15 mouse cellular contexts compared by ENCODE assay signal in genomic region chr12:104924546-104924945, GRCm38 (mm10). TPM values are rescaled to one million over a fixed set of nuclear protein-coding genes. Genes with fewer than 3 reads are reported as not detected.
A peak's percentile ranks its signal among the peaks of the same experiment; 100 is the strongest.
DNase-seq lines count a peak whose midpoint lies in the region; ATAC-seq and TF ChIP-seq lines count a peak whose summit lies in the region.
"Had no signal": no experiment of that assay in that cellular context is flagged by ENCODE, and none has a peak within 500 bp of the region (broad histone marks: within the 10 kb centered on the region; RNA-seq: fewer than 3 reads in every experiment).

No protein-coding gene starts in this region.

- H3K27me3 ChIP-seq in forebrain, embryonic 16.5 days (replicated peaks; ENCODE audit: control insufficient read depth, insufficient read depth, low read length) = no peaks in the 10 kb centered on the region
- H3K27me3 ChIP-seq in forebrain, embryonic 10.5 days (ENCODE audit: poor library complexity, severe bottlenecking) = no peaks in the 10 kb centered on the region
- H3K27me3 ChIP-seq in midbrain, embryonic 13.5 days = no peaks in the 10 kb centered on the region
- H3K27me3 ChIP-seq in midbrain, embryonic 11.5 days (ENCODE audit: control insufficient read depth, insufficient read depth, low read length) = no peaks in the 10 kb centered on the region
- no peaks in the 10 kb centered on the region for H3K27me3 ChIP-seq in embryonic facial prominence, embryonic 14.5 days (replicated peaks; ENCODE audit: control insufficient read depth, insufficient read depth, low read length)
- no peaks in the 10 kb centered on the region for H3K27me3 ChIP-seq in midbrain, postnatal 0 days (ENCODE audit: insufficient read depth, low read length)
- no peaks in the 10 kb centered on the region for H3K27me3 ChIP-seq in kidney, embryonic 14.5 days (ENCODE audit: control insufficient read depth, insufficient read depth, low read length)
- H3K27me3 ChIP-seq: kidney, embryonic 15.5 days; neural tube, embryonic 12.5 days had no signal

- no peak overlapping the region for H3K4me3 ChIP-seq in forebrain, embryonic 16.5 days (replicated peaks; ENCODE audit: low read length)
- H3K4me3 ChIP-seq in forebrain, embryonic 10.5 days = no peak overlapping the region
- H3K4me3 ChIP-seq in midbrain, embryonic 13.5 days (replicated peaks) = no peak overlapping the region
- H3K4me3 ChIP-seq in midbrain, embryonic 11.5 days (ENCODE audit: low read depth, low read length) = no peak overlapping the region
- no peak overlapping the region for H3K4me3 ChIP-seq in embryonic facial prominence, embryonic 14.5 days (ENCODE audit: low read depth, low read length)
- no peak overlapping the region for H3K4me3 ChIP-seq in midbrain, postnatal 0 days (ENCODE audit: low read depth, low read length)
- no peak overlapping the region for H3K4me3 ChIP-seq in kidney, embryonic 14.5 days (ENCODE audit: low read length)
- H3K4me3 ChIP-seq: kidney, embryonic 15.5 days; megakaryocyte, embryonic 14.5 days; neural tube, embryonic 12.5 days had no signal

- peaks cover 9% of the 10 kb centered on the region; the same call in 1 of the 2 replicates for H3K4me1 ChIP-seq in forebrain, embryonic 16.5 days (replicated peaks; ENCODE audit: control insufficient read depth, insufficient read depth, low read length)
- H3K4me1 ChIP-seq in forebrain, embryonic 10.5 days = peaks cover 42% of the 10 kb centered on the region
- H3K4me1 ChIP-seq in midbrain, embryonic 13.5 days (replicated peaks) = peaks cover 28% of the 10 kb centered on the region
- peaks cover 5% of the 10 kb centered on the region for H3K4me1 ChIP-seq in midbrain, embryonic 11.5 days (ENCODE audit: control insufficient read depth, insufficient read depth, low read length)
- H3K4me1 ChIP-seq in embryonic facial prominence, embryonic 14.5 days (ENCODE audit: control insufficient read depth, insufficient read depth, low read length) = peaks cover 11% of the 10 kb centered on the region; the same call in 1 of the 2 replicates
- peaks cover 5% of the 10 kb centered on the region; the same call in 1 of the 2 replicates for H3K4me1 ChIP-seq in midbrain, postnatal 0 days (ENCODE audit: insufficient read depth, low read length)
- H3K4me1 ChIP-seq in kidney, embryonic 14.5 days (ENCODE audit: control insufficient read depth, insufficient read depth, low read length) = peaks cover 9% of the 10 kb centered on the region; the same call in 1 of the 2 replicates

- no peaks in the 10 kb centered on the region for H3K9me3 ChIP-seq in forebrain, embryonic 16.5 days (ENCODE audit: control insufficient read depth, low read length)
- no peaks in the 10 kb centered on the region for H3K9me3 ChIP-seq in forebrain, embryonic 10.5 days
- H3K9me3 ChIP-seq in midbrain, embryonic 13.5 days = no peaks in the 10 kb centered on the region
- no peaks in the 10 kb centered on the region for H3K9me3 ChIP-seq in midbrain, embryonic 11.5 days (ENCODE audit: control insufficient read depth, low read length)
- H3K9me3 ChIP-seq in embryonic facial prominence, embryonic 14.5 days (ENCODE audit: control insufficient read depth, low read length) = no peaks in the 10 kb centered on the region
- no peaks in the 10 kb centered on the region for H3K9me3 ChIP-seq in midbrain, postnatal 0 days (ENCODE audit: low read length)
- H3K9me3 ChIP-seq in kidney, embryonic 14.5 days (ENCODE audit: control insufficient read depth, low read length) = no peaks in the 10 kb centered on the region
- H3K9me3 ChIP-seq: G1E; kidney, embryonic 15.5 days; neural tube, embryonic 12.5 days had no signal

- no peak overlapping the region for H3K4me2 ChIP-seq in forebrain, embryonic 16.5 days (ENCODE audit: low read length)
- H3K4me2 ChIP-seq in midbrain, embryonic 13.5 days (replicated peaks) = no peak overlapping the region
- no peak overlapping the region for H3K4me2 ChIP-seq in midbrain, embryonic 11.5 days
- no peak overlapping the region for H3K4me2 ChIP-seq in embryonic facial prominence, embryonic 14.5 days (ENCODE audit: low read depth, low read length)
- no peak overlapping the region for H3K4me2 ChIP-seq in midbrain, postnatal 0 days (ENCODE audit: low read depth, low read length, poor library complexity, severe bottlenecking)
- H3K4me2 ChIP-seq in kidney, embryonic 14.5 days (replicated peaks; ENCODE audit: low read depth, low read length) = no peak overlapping the region
- H3K4me2 ChIP-seq: neural tube, embryonic 12.5 days had no signal

- TF ChIP-seq CTCF in midbrain, postnatal 0 days (IDR thresholded peaks at IDR 0.05) = no peak

- H3K9ac ChIP-seq in forebrain, embryonic 16.5 days (replicated peaks; ENCODE audit: low read depth, low read length) = no peak overlapping the region
- H3K9ac ChIP-seq in midbrain, embryonic 13.5 days (replicated peaks) = no peak overlapping the region
- H3K9ac ChIP-seq in midbrain, embryonic 11.5 days (ENCODE audit: low read length) = no peak overlapping the region
- H3K9ac ChIP-seq in embryonic facial prominence, embryonic 14.5 days (ENCODE audit: low read depth, low read length) = no peak overlapping the region
- H3K9ac ChIP-seq in midbrain, postnatal 0 days (replicated peaks; ENCODE audit: low read length, poor library complexity, severe bottlenecking) = no peak overlapping the region
- no peak overlapping the region for H3K9ac ChIP-seq in kidney, embryonic 14.5 days (ENCODE audit: low read depth, low read length)
- H3K9ac ChIP-seq: kidney, embryonic 15.5 days; neural tube, embryonic 12.5 days had no signal

- no peaks in the 10 kb centered on the region for H3K36me3 ChIP-seq in forebrain, embryonic 16.5 days (ENCODE audit: control insufficient read depth, insufficient read depth)
- H3K36me3 ChIP-seq in forebrain, embryonic 10.5 days (replicated peaks) = no peaks in the 10 kb centered on the region
- no peaks in the 10 kb centered on the region for H3K36me3 ChIP-seq in midbrain, embryonic 13.5 days
- no peaks in the 10 kb centered on the region for H3K36me3 ChIP-seq in midbrain, embryonic 11.5 days (ENCODE audit: control insufficient read depth, insufficient read depth, low read length)
- no peaks in the 10 kb centered on the region for H3K36me3 ChIP-seq in embryonic facial prominence, embryonic 14.5 days (ENCODE audit: control insufficient read depth, insufficient read depth, low read length)
- no peaks in the 10 kb centered on the region for H3K36me3 ChIP-seq in midbrain, postnatal 0 days (ENCODE audit: insufficient read depth, low read length)
- no peaks in the 10 kb centered on the region for H3K36me3 ChIP-seq in kidney, embryonic 14.5 days (ENCODE audit: control insufficient read depth, insufficient read depth, low read length)
- H3K36me3 ChIP-seq: kidney, embryonic 15.5 days; neural tube, embryonic 12.5 days had no signal

- DNase-seq in forebrain, embryonic 10.5 days (ENCODE audit: extremely low spot score, low spot score) = no peak
- DNase-seq in midbrain, embryonic 11.5 days (ENCODE audit: low spot score, missing footprints) = no peak
- no peak for DNase-seq in embryonic facial prominence, embryonic 14.5 days (ENCODE audit: low spot score)
- no peak for DNase-seq in midbrain, postnatal 0 days (ENCODE audit: low spot score)
- no peak for DNase-seq in ovary, adult 18-20 months (ENCODE audit: low spot score)
- DNase-seq: cerebellum, adult 11 months; layer of hippocampus, adult 9-11 months; thymus, postnatal 14 days had no signal

- H3K27ac ChIP-seq in forebrain, embryonic 16.5 days (ENCODE audit: low read length) = peak overlapping the region; percentile 1; the same call in 1 of the 2 replicates
- H3K27ac ChIP-seq in forebrain, embryonic 10.5 days = no peak overlapping the region
- H3K27ac ChIP-seq in midbrain, embryonic 13.5 days = peak overlapping the region; percentile 57
- no peak overlapping the region for H3K27ac ChIP-seq in midbrain, embryonic 11.5 days (ENCODE audit: low read depth, low read length)
- peak overlapping the region; percentile 66; the same call in 1 of the 2 replicates for H3K27ac ChIP-seq in embryonic facial prominence, embryonic 14.5 days (replicated peaks; ENCODE audit: low read depth, low read length)
- H3K27ac ChIP-seq in midbrain, postnatal 0 days (ENCODE audit: low read depth, low read length) = 0 out of 2 replicates have a peak overlapping the region, but pooled peaks have one; percentile 1
- H3K27ac ChIP-seq in kidney, embryonic 14.5 days (ENCODE audit: low read depth, low read length) = no peak overlapping the region
- H3K27ac ChIP-seq: kidney, embryonic 15.5 days; neural tube, embryonic 12.5 days had no signal

- whole genome bisulfite sequencing in forebrain, embryonic 16.5 days = 61% methylated on average over 3 of the region's 3 CpGs
- WGBS in forebrain, embryonic 10.5 days = 66% methylated on average over 3 of the region's 3 CpGs
- WGBS in midbrain, embryonic 13.5 days = 69% methylated on average over 3 of the region's 3 CpGs
- WGBS in midbrain, embryonic 11.5 days = 73% methylated on average over 3 of the region's 3 CpGs
- WGBS in embryonic facial prominence, embryonic 14.5 days = 87% methylated on average over 3 of the region's 3 CpGs
- 75% methylated on average over 3 of the region's 3 CpGs for whole genome bisulfite sequencing in midbrain, postnatal 0 days
- 89% methylated on average over 3 of the region's 3 CpGs for WGBS in kidney, embryonic 14.5 days

- no peak for ATAC-seq in forebrain, embryonic 16.5 days
- ATAC-seq in midbrain, embryonic 13.5 days = no peak
- ATAC-seq in midbrain, embryonic 11.5 days (ENCODE audit: low FRiP score) = no peak
- no peak for ATAC-seq in embryonic facial prominence, embryonic 14.5 days (ENCODE audit: low read depth)
- no peak for ATAC-seq in midbrain, postnatal 0 days (ENCODE audit: low FRiP score)
- ATAC-seq in kidney, embryonic 14.5 days (ENCODE audit: low FRiP score, low TSS enrichment) = no peak

RNA-seq across cellular contexts. Expression of gene Clmn, which starts 59.7 kb away (rescaled TPM):
- polyA plus RNA-seq in forebrain, embryonic 16.5 days (2015; fragmentation: Nextera tagmentation; extraction: Ambion mirVana) = 0.71 and 0.84 TPM in 2 replicates
- polyA plus RNA-seq in forebrain, embryonic 10.5 days (2016; fragmentation: Nextera tagmentation; extraction: Ambion mirVana) = 1.6 and 2.1 TPM in 2 replicates
- polyA plus RNA-seq in midbrain, embryonic 13.5 days (2015; fragmentation: Nextera tagmentation; extraction: Ambion mirVana) = 0.98 and 1.1 TPM in 2 replicates
- polyA plus RNA-seq in midbrain, embryonic 11.5 days (2014; fragmentation: Nextera tagmentation; extraction: Ambion mirVana) = 1.9 and 2.5 TPM in 2 replicates
- 2.4 and 3.2 TPM in 2 replicates for polyA plus RNA-seq in embryonic facial prominence, embryonic 14.5 days (2014; fragmentation: Nextera tagmentation; extraction: Ambion mirVana)
- total RNA-seq in midbrain, postnatal 0 days (2014; rRNA removed) = 2.2 and 3.1 TPM in 2 replicates
- 1.4 and 2.4 TPM in 2 replicates for polyA plus RNA-seq in midbrain, postnatal 0 days (2015; fragmentation: Nextera tagmentation; extraction: Ambion mirVana)
- polyA plus RNA-seq in kidney, embryonic 14.5 days (2014; fragmentation: Nextera tagmentation; extraction: Ambion mirVana) = 3.3 and 5.3 TPM in 2 replicates
- polyA plus RNA-seq: G1E had no signal

Comparison
In these comparisons a context has a peak if more than half of its experiments do, and no peak if none do; other contexts are left out.
1. H3K27ac ChIP-seq: peak in forebrain, embryonic 16.5 days (single experiment), midbrain, embryonic 13.5 days (single experiment), embryonic facial prominence, embryonic 14.5 days (single experiment) and midbrain, postnatal 0 days (single experiment); none in forebrain, embryonic 10.5 days (single experiment), midbrain, embryonic 11.5 days (single experiment) and kidney, embryonic 14.5 days (single experiment).